Mouse (Mus musculus) brain, embryonic 14.5 days (tissue): ENCODE results near the gene Aldh5a1. TPM values are rescaled to one million over a fixed set of nuclear protein-coding genes. Genes with fewer than 3 reads are reported as not detected.
A peak's percentile ranks its signal among the peaks of the same experiment; 100 is the strongest.

ENCODE experiments used
- DNase-seq: peaks from one replicate; pipeline ENCODE4 v3.0.0-alpha.2; 2011; ENCODE audit warnings: low read depth
- CTCF ChIP-seq: fragments of 200-500 bp; IDR thresholded peaks from 2 replicates; pipeline ENCODE4 v1.5.1; 2012; ENCODE audit warnings: inconsistent platforms, mild to moderate bottlenecking, moderate library complexity, borderline replicate concordance; ENCODE audit not compliant: insufficient read depth, insufficient read length; ENCODE audit errors: extremely low read depth
- POLR2A ChIP-seq: fragments of 200-500 bp; IDR thresholded peaks from 2 replicates; pipeline ENCODE4 v1.6.1; 2012; ENCODE audit warnings: mild to moderate bottlenecking, inconsistent platforms, borderline replicate concordance; ENCODE audit not compliant: poor library complexity, insufficient read depth, insufficient read length, severe bottlenecking; ENCODE audit errors: extremely low read depth
- polyA plus RNA-seq: library from polyadenylated mRNA; depleted of rRNA; stranded (reverse); fragments of >200 nt; gene quantifications from 2 replicates; pipeline ENCODE4 v1.2.3, GENCODE M21; 2012

Aldh5a1 gene
- polyA plus RNA-seq, 1 experiment: 17.9 TPM

DNA sequence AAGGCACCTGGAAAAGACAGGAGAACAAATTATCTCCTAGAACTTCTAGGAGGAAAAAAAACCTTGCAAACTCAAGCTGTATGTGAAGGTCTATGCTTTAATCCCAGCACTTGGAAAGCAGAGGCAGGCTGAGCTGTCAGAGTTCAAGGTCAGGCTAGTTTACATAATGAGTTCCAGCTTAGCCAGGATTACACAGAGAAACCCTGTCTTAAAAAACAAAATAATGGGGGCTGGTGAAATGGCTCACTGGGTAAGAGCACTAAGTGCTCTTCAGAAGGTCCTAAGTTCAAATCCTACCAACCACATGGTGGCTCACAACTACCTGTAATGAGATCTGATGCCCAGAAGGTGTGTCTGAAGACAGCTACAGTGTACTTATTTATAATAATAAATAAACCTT is 6.9 kb downstream of the Aldh5a1 start:
- no peak for TF ChIP-seq CTCF
- no peak for TF ChIP-seq POLR2A
- no peak for DNase-seq

DNA sequence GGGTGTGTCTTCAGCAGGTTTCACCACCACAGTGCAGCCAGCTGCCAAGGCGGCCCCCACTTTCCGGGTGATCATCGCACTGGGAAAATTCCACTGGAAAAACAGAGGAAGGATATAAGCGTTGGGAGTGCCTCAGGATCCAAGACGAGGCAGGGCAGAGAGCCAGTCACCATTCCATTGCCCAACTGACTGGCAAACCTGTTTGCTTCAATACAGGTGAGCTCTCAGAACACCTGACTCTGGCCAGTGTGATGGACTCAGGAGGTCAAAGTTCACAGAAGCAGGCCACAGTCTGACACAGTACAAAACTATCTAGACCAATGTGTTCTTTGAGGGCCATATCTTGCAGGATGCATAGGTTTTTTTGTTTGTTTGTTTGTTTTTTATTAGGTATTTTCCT is 13.5 kb downstream of the Aldh5a1 start:
- no peak for TF ChIP-seq POLR2A
- no peak for TF ChIP-seq CTCF
- DNase-seq: no peak

DNA sequence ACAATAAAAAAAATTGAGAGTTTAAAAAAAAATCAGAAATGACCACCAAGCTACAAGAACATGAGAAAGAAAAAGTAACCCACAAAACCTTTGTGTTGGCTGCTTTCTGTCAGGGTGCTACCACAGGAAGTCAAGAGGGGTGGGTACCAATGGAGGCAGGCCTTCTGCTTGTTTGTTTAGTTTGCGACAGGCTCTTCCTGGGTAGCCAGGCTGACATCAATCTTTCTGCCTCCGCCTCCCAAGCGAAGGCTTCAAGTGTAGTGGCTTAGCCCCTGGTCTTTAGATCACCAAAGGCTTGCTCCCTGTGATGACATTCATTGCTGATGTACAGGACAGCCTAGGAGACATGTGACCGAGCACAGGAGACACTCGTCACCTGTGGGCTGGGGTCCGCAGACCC is 16.2 kb downstream of the Aldh5a1 start:
- no peak for DNase-seq

DNA sequence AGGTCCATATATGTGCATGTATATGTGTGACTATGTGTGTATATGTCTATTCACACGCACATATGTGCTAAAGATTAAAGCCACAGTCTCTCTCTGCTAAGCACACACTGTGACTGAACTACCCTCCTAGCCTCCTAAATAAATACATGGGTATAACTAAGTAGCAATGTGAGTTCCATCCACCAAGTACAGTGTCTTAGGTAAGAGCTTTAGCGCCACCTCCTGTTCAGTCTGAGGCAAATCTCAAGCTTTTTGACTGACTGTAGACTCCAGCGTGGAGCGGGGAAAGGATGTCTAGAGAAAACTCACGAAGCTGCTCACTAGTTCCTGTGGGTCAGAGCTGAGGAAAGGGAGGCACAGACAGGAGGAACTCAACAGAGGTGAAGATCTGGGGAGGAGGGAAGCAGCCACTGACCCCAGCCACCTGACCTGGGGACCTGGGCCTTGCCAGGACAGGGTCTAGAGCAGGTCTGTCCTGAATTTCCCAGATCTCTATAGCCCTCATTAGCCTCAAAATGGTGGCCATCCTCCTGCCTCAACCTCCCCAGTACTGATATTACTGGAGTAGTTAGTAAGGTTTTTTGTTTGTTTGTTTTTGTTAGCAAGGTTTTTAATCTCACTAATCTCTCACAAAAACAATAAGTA is 17.0 kb downstream of the Aldh5a1 start:
- DNase-seq: peak; percentile 85
- TF ChIP-seq CTCF: peak; percentile 70; the same call in 1 of the 2 replicates
- TF ChIP-seq POLR2A: no peak

More for the DNA sequence above, 16.2 kb downstream of the Aldh5a1 start:
- TF ChIP-seq POLR2A (no peak), CTCF (no peak)

DNA sequence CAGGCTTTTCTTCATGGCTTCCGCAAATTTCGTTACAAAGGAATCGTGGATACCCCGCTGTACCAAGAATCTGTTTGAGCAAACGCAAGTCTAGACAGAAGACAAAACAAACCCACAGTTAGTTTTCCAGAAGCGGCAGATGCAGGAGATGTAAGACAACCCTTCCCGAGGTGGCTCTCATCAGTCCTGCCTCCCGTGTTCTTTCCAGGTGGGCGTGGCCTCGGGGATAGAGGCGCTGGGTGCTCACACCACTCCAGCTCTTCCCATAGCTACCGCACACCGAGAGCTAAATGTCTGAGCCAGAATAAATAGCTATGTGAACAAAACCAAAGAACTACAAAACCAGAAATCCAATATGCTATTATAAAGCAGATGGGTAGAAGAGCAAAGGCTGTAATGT is 21.6 kb downstream of the Aldh5a1 start:
- no peak for DNase-seq
- no peak for TF ChIP-seq POLR2A
- TF ChIP-seq CTCF: no peak

DNA sequence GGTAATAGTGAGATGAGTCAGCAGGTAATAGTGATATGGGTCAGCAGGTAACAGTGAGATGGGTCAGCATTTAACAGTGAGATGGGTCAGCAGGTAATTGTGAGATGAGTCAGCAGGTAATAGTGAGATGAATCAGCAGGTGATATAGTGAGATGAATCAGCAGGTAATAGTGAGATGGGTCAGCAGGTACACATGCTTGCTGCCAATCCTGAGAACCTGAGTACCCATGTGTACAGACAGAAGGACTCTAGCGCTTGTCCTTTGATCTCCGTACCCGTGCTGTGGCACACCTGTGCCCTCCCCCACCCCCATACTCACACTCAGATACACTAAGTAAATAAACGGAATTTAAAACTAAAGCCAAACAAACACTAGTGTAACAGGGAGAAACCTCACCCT is 22.5 kb downstream of the Aldh5a1 start:
- DNase-seq: no peak
- TF ChIP-seq CTCF (no peak), POLR2A (no peak)

DNA sequence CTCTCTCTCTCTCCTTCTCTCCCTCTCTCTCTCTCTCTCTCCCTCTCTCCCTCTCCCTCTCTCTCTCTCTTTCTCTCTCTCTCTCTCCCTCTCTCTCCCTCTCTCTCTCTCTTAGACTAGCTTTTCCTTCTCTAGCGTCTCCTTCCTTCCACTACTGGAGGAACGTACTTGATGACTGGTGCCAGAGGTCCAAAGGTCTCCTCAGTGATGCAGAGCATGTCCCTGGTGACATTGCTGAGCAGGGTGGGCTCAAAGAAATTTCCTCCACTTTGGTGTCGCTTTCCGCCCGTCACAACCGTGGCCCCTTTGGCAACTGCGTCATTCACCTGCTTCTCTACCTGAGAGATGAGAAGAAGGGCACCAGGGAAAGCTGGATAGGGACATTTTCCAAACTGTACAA is 23.9 kb downstream of the Aldh5a1 start:
- TF ChIP-seq POLR2A (no peak), CTCF (no peak)
- DNase-seq: no peak

DNA sequence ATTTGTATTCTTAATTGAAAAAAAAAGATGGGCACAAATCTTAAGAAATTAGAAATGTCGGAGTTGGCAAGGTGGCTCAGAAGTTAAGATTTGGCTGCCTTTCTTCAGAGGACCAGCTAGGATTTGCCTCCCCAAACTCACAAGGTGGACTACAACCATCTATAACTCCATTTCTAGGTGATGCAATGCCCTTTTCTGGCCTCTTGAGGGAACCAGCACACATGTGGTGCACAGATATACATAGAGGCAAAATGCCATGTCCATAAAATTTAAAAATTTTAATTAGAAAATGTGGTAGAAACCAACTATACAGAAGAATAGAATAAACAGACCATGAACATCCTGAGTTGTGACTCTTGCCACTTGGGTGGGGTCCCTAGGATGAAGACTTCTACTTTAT is 28.3 kb downstream of the Aldh5a1 start:
- TF ChIP-seq POLR2A (no peak), CTCF (peak; percentile 14; the same call in 1 of the 2 replicates)
- no peak for DNase-seq

DNA sequence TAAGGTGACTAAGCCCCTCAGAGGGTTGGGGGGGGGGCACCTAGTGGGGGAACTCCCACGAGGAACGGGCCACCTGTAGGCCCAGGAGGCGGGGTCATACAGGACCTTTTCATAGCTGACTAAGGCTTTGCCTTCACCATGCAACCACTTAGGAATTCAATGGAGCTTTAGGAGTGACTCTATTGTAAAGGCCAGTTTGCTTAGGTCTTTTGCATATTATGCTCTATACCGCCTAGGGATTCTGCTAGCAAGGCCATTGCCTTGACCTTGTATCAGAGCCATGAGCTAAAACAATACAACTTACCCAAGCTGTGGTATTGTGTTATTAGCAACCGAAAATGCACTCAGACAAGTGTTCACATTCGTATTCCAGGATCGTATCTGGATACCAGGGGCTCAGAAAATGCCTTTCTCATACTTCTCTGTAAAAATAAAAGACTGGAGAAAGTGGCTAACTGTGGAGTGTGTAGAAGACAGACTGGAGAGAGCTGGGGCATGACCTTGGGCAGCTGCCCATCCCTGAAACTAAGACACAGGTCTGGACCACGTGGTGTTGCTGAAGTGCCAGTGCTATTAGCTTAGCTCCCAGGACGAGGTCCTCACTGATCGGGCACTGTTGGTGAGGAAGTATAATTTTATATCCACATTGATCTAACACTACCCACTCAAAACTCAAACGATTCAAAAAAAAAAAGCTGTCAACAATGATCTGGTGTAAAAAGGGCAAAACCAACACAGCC is 30.5 kb downstream of the Aldh5a1 start:
- TF ChIP-seq CTCF (no peak), POLR2A (no peak)
- DNase-seq: peak; percentile 24

DNA sequence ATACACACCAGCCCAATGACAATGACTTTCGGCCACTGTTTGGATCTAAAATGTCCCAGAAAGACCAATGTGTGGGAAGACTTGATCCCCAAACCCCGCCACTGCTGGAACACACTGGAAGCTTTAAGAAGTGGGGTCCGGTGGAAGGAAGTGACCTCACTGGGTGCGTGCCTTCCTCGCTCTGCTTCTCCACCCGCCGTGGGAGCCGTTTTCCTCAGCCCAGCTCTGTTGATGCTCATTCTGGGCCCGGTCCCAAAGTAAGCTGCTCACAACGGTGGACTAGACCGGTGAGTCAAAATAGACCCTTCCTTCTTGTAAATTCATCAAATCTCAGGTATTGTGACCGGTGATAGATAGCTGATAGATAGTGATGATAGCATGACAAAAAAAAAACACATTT is 32.0 kb downstream of the Aldh5a1 start:
- TF ChIP-seq CTCF (no peak), POLR2A (no peak)
- DNase-seq: no peak

DNA sequence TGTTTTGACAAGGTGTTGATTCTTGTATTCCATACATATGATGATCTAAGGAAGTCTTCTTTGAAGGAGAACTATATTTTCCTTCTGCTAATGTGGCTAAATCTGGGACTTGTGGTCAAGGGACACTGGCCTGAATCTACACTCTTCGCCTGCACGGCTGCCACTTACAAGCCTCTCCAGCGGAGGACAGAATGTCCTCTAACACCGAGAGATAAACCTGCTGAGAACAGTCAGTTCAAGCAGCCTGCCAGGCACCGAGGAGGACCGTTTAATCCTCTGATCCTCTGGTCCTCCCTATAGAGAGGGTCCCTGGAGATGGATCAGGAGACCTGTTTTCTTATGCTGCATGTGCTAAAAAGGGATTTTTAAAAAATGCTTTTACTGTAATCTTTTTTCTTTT is 34.0 kb downstream of the Aldh5a1 start:
- no peak for DNase-seq
- no peak for TF ChIP-seq CTCF
- no peak for TF ChIP-seq POLR2A

DNA sequence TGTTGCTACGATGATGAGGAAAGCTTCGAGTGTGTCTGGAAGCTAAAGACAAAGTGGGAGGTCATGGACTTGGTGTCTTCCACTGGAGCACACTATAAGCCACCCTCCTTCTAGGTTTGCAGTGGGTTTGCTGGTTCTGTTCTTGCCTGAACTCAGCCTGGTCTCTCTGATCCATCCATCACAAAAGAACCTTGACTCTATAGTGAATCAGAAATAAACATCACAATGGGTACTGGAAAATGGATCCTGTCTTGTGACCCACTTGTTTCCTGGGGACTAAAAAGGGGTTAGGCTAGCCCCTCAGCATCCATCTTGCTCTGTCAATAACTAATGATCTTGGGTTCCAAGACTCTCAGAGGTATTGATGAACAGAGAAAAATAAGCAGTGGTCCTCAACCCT is 35.5 kb downstream of the Aldh5a1 start:
- TF ChIP-seq POLR2A (no peak), CTCF (no peak)
- no peak for DNase-seq
